Mouse (Mus musculus): ENCODE results near the gene Sppl2a.
"Not testable (repeated sequence)": the region's sequence is repeated elsewhere in the genome, so short reads cannot be mapped to it uniquely, and the experiment has no call there.

Sppl2a gene

GRCm38 (mm10) chr2:126894245-126894644 is 38.8 kb downstream of the Sppl2a start:
- DNase-seq (ENCODE audit: low spot score), result no peak

GRCm38 (mm10) chr2:126892316-126892715 is 40.7 kb downstream of the Sppl2a start:
- no peak for DNase-seq (ENCODE audit: low spot score)

- no peak for DNase-seq (ENCODE audit: low spot score)
These were observed 41.3 kb downstream of the Sppl2a start for GRCm38 (mm10) chr2:126891743-126892142.

- no peak for DNase-seq (ENCODE audit: low spot score)
These were observed 45.9 kb downstream of the Sppl2a start for GRCm38 (mm10) chr2:126887141-126887540.

GRCm38 (mm10) chr2:126885871-126886270 is 47.2 kb downstream of the Sppl2a start:
- DNase-seq (ENCODE audit: low spot score), result no peak

- not testable (repeated sequence) for DNase-seq (ENCODE audit: low spot score)
These were observed 50.3 kb downstream of the Sppl2a start for GRCm38 (mm10) chr2:126882711-126883110.

GRCm38 (mm10) chr2:126877991-126878390 is 55.0 kb downstream of the Sppl2a start:
- no peak for DNase-seq (ENCODE audit: low spot score)

- DNase-seq (ENCODE audit: low spot score), result peak; percentile 94
These were observed 56.9 kb downstream of the Sppl2a start, which contains the start of gene Trpm7 for GRCm38 (mm10) chr2:126875871-126876796. Trpm7 (minus strand) TSS chr2:126876230.

GRCm38 (mm10) chr2:126875516-126875835 is 57.6 kb downstream of the Sppl2a start:
- peak; percentile 15 for DNase-seq (ENCODE audit: low spot score)

GRCm38 (mm10) chr2:126874809-126875515 is 58.1 kb downstream of the Sppl2a start:
- DNase-seq (ENCODE audit: low spot score), result no peak

GRCm38 (mm10) chr2:126866301-126866700 is 66.7 kb downstream of the Sppl2a start:
- no peak for DNase-seq (ENCODE audit: low spot score)

GRCm38 (mm10) chr2:126865501-126866199 is 67.4 kb downstream of the Sppl2a start:
- DNase-seq (ENCODE audit: low spot score), result no peak

GRCm38 (mm10) chr2:126865026-126865425 is 68.0 kb downstream of the Sppl2a start:
- no peak for DNase-seq (ENCODE audit: low spot score)

- no peak for DNase-seq (ENCODE audit: low spot score)
These were observed 88.3 kb downstream of the Sppl2a start for GRCm38 (mm10) chr2:126844751-126845150.

Data from lung, postnatal 25 days (tissue).